Mouse (Mus musculus) gastrocnemius, adult 8-10 months (tissue): ENCODE measurements around the gene Snx13. TPM values are rescaled to one million over a fixed set of nuclear protein-coding genes. Genes with fewer than 3 reads are reported as not detected.
A peak's percentile ranks its signal among the peaks of the same experiment; 100 is the strongest.

Experiments
- DNase-seq, 2 experiments: peaks; one replicate each; pipeline ENCODE4 v3.0.0; 2022; ENCODE audit warnings: low spot score in 2 of 2
- total RNA-seq, 4 experiments: library from RNA; stranded (reverse); gene quantifications; 2 replicates each; pipeline ENCODE4 v1.2.4; 2022

Gene Snx13
- total RNA-seq = 10 to 100 TPM; 57.5 to 61.6 (median 57.9) TPM

DNA sequence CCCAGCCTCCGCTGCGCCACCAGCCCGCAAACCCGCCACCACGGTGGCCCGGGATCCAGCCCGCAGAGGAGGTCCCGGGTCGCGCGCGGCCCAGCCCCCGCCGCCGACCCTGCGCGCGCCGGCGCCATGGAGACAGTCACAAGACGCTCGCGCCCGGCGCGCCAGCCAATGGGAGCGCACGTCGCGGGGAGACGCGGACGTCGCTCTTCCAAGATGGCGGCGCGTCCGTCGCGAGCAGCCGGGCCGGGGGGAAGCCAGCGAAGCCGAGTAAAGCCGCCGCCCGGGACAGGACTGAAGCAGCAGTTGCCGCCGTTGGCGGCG lies at the start of gene Snx13:
Gene Snx13 (plus strand): TSS at position 188 of the 321 bp plus-strand sequence.
- peak; percentile 79 to 86 for DNase-seq

DNA sequence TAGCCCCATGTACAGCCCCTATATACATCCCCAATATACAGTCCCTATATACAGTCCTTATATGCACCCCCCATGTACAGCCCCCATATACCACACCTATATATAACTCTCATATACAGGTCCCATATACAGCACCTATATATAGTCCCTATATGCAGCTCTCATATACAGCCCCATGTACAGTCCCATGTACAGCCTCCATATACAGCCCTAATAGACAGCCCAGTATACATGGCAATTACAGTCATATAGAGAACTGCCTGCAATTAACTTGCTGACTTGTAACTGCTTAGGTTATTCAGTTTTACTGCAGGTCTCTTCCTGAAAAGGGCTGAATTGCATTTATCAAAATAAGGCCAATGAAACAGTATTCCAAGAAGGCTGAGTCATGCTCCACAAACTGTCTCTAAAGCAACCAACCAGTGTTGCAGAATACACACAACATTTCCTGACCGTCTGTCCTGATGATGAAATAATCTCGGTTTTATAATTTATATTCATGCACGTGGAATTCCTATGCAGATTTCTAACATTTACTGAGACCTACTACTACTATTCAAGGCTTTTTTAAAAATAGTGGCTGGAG lies 49.3 kb upstream of the Snx13 start:
- no peak for DNase-seq

DNA sequence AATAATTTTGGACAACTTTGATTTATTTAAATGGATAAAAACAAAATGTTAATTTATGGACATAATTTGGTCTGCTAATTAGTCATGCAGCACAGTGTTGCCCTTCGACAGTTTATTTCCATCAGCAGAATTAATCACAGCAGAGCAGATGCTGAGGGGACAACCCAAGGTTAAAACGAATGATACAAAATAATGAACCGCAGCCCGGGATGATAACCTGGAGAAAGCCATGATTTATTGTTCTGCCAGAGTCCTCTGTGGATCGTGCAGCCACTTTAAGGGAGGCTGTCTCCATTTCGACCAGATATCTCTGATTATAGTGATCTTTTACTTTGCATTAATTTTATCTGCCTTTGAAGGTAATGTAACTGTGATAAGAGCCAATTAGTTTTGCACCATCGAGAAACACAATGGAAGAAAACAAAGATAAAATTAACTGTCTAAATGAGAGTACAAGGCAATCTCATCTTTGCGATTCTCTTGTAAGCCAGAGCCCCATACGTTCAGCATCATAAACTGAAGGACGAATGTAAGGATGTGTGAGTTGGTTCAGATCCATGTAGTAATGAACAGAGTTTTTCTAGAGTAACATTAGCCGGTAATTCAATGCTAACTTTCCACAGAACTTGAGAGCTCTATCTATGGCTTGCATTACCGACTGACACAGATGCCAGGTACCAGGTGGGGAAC lies 48.1 kb upstream of the Snx13 start:
- no peak for DNase-seq

DNA sequence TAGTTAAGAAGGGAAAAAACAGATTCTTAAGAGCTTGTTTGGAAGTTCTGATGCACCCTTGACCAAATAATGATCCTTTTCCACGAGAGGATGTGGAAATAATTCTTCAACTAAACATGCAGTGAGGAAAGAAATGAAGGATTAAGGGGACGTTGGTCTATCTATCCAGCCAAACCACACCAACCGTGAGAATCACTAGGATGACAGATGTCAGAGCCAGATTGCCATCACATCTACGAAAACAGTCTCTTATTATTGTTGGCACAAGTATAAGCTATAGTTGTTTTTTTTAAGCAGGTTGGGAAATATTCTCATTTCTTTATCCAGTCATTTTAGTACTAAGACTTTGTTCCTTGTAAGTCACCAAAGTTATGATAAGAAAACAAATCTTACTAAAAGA lies 46.7 kb upstream of the Snx13 start:
- DNase-seq = no peak

DNA sequence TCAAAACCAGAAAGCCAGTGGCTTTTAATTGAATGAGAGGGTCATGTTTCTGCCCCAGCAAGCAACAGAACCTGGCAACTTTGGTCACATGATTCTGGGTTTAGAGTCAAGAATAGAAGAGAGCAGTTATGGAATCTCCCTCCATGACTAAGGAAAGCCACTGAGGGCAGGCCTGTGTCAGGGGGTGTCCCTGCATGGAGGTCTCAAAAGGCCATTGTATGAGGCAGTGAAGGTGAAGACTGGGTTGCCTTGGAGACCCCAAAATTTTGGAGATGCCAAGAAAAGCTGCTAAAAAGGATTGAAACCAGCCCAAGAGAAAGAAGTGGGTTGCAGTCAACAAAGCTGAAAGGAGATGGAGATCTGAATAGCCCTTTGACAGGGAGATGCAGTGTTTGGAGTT lies 41.2 kb upstream of the Snx13 start:
- DNase-seq = no peak

DNA sequence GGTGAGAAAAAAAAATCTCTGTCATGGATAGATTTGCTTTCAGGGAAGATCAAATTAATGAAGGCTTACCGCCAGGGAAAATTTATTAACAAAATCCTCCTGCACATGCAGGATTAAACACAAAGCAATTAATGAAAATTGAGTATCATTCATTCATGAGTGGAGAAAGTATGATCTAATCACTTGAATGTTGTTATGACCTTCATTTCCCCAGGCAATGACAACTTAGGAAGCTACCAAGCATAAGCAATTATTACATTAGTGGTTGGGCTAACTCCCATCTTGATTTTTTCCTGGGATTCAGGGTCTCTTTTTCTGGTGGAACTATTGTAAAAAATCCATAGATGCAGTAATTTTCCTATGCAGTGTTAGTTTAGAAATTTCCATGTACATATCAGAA lies 39.1 kb upstream of the Snx13 start:
- no peak for DNase-seq

DNA sequence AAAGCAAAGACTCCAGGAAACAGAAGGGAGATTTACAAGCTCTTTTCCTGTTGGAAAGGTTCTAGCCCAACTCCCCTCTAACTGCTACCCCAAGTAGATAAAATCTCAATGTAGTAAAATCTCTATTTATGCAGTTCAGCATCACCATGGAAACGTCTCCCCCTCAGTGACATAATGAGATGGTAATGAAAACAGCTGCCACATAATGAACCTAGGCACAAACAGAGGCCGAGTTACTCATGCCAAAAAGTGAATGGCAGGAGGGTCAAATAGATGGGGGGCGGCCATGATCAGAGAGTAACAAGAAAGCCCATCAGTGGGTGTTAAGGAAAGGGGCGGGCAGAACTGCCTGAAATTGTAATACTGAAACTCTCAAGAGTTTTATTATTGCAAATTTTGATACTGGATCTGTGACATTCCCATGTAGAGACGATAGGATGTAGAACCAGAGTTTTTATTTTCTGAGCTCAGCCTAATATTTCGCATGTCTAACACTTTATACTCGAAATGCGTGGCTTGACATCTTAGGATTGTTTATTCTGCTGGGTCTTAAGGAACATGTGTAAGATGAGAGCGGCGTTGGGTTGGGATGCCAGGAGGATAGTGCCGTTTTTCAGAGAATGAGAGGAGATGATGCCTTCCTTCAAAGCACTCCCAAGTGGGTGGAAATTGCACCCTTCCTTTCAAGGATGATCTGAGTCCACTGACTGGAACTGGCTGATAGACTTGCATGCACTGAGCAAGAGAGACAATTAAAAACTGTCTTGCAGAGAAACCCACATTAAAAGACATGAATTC lies 38.4 kb upstream of the Snx13 start:
- no peak for DNase-seq

DNA sequence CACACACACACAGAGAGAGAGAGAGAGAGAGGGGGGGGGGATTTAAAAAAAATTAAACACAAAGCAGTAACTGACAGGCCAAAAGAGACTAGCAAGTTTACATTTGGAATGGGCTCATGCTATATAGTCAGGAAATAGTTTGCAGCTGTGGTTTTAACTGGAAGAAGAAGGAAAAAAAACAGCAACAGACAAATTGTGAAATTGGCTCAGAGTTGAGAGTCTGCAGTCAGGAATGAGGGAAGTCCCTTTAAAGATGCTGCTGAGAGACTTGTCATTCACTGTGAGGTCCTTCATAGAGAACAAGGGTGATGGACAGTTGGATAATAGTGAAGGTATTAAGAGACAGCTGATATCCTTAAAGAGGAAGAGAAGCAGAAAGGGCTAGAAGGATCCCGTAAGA lies 35.5 kb upstream of the Snx13 start:
- no peak for DNase-seq

DNA sequence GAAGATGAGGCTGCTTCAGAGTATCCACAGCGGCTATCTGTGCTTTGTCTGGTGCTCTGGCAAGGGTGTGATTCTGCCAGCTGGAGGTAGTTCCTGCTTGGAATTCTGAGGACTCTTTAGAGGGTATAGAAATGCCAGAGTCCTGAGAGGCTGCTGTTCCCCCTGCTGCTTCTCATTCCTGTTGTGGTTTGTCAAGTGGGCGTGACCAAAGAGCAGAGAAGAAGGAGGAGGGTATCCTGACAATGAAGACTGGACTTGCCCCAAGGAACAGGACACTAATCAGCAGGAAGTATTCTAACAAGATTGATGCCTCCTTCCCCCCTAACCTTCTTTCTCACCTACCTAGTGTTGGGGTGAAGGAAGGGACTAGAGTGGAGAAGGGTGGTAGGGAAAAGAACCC lies 33.0 kb upstream of the Snx13 start:
- no peak for DNase-seq

DNA sequence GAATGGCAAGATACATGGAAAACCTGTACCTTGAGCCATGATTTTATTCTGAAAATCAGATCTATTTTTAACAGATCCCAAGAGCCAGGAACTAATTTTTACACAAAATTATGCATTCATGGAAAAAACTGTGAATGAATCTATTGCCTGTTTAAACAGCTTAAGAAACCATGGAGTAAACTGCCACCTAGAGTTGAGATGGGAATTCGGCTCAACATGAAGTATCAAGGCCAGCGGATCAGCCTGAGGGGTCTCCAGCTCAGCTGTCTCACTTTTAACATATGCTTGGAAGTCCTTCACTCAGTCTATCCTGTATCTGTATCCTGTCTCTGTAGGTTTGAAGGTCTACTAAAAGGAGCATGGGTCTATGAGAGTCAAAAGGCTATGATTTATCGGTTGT lies 30.9 kb upstream of the Snx13 start:
- DNase-seq = no peak

DNA sequence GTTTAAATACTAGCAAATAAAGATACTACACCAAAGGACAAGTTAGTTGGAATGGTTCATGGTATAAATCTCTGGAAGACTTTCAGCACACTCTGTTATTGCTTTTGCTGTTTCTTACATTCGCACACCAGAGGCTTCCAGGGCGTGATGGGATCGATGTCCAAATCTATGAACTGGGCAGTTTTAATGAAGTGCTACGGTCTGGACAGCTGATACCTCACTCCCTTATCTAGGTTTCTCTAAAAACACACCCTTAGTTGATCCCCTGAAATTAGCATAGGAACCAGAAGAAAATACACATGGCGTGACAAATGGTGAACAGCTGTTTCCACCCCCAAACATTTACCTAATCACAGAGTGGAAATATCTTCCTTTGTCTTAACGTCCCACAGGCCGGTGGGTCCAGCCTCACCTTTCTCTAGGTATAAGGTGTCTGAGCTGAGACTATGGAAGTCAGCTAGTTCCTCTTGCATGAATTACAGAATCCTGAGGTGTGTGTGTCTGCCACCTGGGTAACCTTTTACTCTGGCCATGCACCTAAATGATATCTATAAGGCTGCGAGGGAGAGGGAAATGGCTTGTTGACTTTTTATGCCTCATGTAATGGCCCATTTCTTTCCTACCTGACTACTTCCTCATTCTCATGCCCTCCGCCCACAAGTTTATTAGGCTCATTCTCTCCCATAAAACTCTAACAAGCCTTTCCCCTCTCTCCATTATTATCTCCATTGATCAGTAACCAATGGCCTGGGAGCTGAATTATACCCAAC lies 30.3 kb upstream of the Snx13 start:
- DNase-seq = no peak

DNA sequence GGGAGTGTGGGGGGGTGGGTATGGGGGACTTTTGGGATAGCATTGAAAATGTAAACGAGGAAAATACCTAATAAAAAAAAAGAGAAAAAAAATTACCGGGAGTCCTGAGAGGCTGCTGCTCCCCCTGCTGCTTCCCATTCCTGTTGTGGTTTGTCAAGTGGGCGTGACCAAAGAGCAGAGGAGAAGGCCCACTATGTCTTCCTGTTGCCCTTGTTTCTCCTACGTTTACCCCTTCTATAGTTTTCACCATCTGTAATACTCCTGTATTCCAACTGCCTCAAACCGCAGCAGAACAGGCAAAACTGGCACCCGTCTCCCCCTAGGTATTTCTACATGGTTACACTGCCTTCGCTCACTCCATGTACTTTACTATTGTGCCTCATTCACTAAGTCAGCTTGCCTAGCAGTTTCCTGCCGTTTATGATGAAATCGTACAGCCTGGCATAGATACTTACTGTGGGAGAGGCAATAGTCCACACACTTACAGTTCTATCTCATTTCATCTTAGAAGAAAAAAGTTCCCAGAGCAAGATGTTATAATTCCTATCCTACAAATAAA lies 28.2 kb upstream of the Snx13 start:
- DNase-seq = no peak

DNA sequence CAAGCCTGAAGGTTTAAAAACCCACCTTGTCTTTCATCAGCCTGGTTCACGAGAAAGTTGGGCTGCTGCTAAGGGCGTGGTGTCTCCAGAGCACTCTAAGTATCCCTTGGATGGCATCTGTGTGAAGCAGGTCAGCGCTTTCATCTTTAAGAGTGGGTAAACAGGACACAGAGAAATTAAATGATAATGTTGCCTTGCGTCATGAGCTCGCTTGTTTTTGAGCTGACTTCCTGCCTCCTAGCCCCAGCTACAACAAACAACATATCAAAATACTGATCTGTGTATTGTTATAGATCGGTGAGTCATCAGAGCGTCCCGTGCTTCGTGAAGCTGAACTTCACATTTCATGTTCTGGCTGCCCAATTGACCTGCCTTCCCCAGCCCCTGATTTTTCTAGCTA lies 25.7 kb upstream of the Snx13 start:
- DNase-seq = no peak

DNA sequence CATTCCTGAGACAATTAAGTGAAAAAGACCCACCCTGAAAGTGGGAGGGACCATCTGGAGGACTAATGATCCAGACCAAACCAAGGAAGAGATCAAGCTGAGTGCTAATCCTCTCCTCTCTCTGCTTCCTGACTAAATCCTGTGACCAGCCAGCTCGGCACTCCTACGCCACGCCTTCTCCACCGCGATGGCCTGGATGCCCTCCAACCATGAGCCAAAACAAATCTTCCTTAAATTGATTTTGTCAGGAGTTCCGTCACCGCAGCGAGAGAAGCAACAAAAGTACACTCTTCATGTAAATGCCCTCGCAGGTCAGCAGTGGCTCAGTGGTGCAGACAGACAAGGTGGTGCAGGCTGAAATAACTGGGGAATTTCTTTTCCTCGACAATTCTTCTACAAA lies 24.9 kb upstream of the Snx13 start:
- no peak for DNase-seq

DNA sequence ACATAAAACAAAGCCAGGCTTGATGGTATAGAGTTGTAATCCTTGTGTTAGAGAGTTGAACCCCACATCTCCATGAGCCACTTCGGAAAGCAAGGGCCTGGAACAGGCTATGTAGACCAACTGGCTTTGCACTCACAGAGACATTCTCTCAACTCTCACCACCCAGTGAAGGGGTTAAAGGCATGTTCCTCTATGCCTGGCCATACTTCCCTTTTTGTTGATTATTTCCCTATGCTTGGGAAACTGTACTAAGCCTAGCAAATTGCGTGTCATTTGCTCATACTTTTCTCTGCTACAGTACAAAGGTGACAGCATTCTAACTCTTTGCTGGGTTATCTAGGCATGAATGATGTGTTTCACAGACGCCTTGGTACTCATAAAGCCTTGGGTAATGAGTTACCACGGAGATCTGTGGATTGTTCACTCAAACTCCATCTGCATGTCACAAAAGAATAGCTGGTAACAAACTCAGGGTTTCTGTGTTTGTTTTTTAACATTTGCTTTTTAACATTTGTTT lies 21.0 kb upstream of the Snx13 start:
- DNase-seq = no peak

DNA sequence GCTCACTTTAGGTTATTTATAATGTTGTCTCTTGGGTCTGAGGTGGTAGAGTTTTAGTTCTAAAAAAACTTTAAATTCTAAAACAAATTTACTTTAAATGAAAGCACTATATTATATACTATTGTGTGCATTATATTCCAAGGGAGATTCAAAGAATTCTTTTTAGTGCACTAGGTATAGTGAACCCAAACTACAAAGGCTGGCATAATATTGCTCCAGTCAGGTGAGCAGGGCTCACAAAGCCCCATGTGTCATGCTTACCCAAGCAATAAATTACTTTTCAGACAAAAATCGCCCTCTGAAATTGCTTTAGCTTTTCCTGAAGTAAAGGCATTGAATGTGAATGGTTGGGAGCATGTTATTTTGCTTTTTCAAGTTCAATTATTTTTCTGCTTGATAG lies 19.5 kb upstream of the Snx13 start:
- no peak for DNase-seq

DNA sequence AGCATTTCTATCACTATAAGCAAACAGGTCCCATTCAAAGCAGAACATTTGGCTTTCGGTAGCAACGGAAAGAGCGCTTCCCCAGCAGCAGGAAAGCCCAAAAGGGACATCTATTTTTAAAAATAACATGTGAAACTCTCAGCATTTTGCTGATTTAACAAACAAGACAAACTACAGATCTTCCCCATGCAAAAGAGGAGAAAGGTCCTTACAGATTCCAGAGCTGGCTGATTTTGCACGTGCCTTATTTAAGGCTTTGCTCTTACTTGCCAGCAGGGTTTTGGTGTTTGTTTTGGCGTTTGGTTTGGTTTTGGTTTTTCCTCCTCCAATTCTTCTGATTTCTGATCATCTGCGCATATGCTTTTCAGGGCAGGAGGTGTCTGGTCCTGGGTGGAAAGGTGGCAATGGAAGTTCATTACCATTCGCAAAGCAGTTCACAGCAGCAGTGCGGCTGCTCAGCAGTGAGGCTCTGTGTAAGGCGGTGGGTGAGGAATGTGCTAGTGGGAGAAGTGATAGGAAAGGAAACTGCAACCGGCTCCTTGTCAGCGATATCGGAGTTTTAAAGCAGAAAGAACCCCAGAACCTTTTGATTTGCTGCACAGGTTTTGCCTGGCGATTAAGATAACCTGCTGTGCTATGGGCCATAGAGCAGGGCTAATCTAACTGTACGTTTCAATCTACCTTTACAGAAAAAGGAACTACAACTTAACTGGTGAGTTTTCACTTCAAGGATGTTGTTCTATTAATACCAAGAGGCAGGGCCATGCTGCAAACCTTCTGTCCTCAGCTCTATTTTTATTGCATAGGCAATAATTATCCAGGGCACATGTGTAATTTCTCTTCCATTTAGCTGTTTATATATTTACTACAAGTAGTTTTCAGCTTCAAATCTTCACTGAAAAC lies 8.1 kb upstream of the Snx13 start:
- DNase-seq = no peak

DNA sequence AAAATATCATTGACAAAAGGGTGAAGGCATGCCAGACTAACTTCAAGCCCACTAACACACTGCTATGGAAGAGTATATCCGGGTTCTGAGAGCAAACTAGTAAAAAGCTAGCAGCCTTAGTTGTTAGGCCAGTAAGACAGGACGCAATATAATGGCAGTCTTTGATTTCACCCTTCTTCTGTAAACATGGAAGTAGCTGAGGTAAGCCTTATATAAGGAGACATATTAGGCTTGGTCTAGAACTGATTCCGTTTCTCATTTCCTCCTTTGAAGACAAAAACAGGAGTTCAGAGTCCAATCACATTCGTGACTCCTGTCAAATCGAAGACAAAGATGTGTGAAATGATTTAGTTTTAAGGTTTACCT lies 7.4 kb upstream of the Snx13 start:
- DNase-seq = no peak

DNA sequence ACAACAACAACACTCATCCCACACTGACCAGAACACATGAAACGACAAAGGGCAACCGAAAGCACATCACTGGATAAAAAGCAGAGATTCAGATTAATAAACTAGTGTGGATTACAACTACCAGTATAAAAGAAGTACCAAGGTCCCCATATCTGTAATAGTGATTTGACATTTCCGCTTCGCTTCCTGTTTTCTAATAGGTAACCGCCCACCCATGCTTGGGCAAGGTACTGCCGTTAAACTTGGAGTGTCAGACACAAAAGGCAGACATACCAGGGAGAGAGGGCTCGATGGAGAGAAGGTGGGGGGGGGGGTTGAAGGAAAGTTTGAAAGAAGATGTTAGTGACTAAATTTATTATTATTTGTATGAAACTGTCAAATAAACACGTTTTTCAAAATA lies 5.0 kb upstream of the Snx13 start:
- no peak for DNase-seq

DNA sequence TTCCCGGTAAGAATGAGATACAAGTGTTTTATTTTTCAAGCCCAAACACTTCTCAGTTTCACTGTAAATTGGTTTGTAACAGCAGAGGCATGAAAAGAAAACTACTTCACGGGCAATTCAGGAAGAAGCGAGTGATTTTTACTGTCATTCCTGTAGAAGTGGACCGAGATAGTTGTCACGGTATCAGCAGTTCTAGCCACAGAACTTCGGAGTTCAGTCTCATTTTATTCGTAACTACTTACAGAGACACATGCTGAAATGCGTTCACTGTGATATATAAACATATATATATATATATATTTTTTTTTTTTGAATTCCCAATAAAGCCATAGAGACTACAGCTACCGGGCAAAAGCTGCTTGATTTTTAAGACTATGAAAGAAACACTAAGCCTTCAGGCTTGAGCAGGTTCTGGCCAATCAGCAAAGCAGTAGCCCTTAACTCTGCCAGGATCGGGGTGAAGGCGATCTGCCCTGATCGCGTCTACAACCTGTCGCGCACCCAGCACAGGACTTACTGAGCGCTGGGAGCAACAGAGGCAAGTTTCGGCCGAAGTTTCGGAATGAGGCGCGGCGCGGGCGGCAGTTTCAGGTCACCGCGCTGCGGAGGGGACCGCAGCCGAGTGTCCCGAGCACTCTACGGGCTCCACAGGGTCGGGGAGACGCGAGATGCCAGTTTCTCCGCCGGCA lies 532 bp upstream of the Snx13 start:
- DNase-seq = no peak
